Mouse (Mus musculus): ENCODE data around the gene Cep170.

GRCm38 (mm10) chr1:176834880-176835279 is 21.0 kb upstream of the Cep170 start:
- TF ChIP-seq CTCF (IDR thresholded peaks at IDR 0.05; ENCODE audit: extremely low read depth, insufficient read depth, low read length) (no peak), POLR2A (IDR thresholded peaks at IDR 0.05; ENCODE audit: extremely low read depth, insufficient read depth, low read length) (no peak)

All from cortical plate, adult 2 months (tissue).